Mouse (Mus musculus): ENCODE results near the gene Gm21985. TPM values are rescaled to one million over a fixed set of nuclear protein-coding genes. Genes with fewer than 3 reads are reported as not detected.

Gm21985 gene
- polyA plus RNA-seq, 1 experiment from 2014 or later = not detected

DNA sequence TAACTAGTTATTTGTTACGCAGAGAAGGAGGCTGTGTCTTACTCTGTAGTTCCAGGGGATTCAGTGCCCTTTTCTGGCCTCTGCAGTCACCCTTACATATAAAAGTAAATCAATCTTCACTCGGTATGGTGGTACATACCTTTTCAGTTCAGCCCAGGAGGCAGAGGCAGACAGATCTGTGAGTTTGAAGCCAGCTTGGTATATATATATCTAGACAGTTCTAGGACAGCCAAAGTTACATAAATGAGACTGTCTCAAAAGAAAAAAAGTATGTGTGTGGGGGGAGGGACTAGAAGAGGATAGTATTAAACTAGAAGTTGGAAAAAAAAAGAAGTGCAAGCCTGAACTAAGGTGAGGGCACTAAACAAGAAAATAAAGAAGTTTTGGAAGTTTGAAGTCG, 82.1 kb downstream of the Gm21985 start:
- no peaks in the 10 kb centered on the region for H3K9me3 ChIP-seq
- WGBS = 91% methylated on average over 3 of the region's 3 CpGs
- H3K27me3 ChIP-seq = no peaks in the 10 kb centered on the region
- peaks cover 64% of the 10 kb centered on the region for H3K36me3 ChIP-seq
- H3K9ac ChIP-seq (replicated peaks) = no peak overlapping the region
- no peak overlapping the region for H3K4me3 ChIP-seq (replicated peaks)
- no peak for ATAC-seq
- no peak overlapping the region for H3K27ac ChIP-seq
- no peak overlapping the region for H3K4me2 ChIP-seq (replicated peaks)
- H3K4me1 ChIP-seq (replicated peaks) = no peaks in the 10 kb centered on the region

DNA sequence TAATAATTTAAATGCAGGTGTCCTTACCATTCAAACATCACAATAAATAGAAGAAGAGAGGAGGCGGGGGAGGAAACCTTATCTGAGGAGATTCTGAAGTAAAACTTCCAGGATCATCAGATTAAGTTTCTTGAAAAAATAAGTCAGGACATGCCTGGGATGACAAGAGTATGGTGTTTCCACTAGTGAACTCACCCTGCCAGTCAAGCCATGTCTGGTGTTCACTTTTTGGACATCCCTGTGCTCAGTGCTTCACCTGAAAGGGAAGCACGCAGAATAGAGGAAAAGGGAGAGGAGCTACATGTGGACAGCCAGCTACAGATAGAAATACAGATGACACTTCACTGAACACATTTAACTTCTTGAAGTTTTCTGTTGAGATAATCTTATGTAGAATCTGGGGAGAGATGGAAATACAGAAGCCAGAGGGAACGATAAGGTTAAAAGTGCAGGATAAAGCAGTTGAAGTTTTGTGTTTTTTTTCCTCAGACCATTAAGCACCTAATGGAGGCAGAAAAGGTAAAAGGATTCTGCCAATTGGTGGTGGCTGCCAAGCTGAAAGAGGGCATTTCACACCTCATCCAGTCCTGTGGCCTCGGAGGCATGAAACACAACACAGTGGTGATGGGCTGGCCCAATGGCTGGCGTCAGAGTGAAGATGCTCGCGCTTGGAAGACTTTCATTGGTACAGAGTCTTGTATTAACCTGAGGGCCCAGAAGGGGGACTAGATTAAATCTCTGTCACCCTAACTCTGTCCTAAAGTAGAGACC, 87.8 kb downstream of the Gm21985 start:
- Histone ChIP-seq H3K36me3 (peaks cover 78% of the 10 kb centered on the region), H3K4me3 (replicated peaks) (no peak overlapping the region), H3K9ac (replicated peaks) (no peak overlapping the region), H3K27ac (no peak overlapping the region), H3K4me1 (replicated peaks) (no peaks in the 10 kb centered on the region), H3K27me3 (no peaks in the 10 kb centered on the region), H3K4me2 (replicated peaks) (no peak overlapping the region), H3K9me3 (no peaks in the 10 kb centered on the region)
- no peak for ATAC-seq
- 91% methylated on average over 7 of the region's 7 CpGs for WGBS

DNA sequence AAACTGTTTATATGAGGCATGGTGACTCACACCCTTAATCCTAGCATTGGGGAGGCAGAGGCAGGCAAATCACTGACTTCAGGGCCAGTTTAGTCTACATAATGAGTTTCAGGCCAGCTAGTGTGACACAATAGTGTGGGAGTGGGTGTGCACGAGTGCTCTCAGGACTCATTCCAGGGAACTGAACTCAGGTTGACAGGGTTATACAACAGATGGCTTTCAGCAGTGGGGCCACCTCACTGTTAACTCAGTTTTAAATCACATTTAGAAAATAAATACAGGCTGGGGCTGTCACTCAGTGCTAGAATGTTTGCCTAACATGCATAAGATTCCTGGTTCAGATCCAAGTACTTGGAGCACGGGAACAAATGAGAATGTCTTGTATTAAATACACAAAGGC, 93.5 kb downstream of the Gm21985 start:
- 83% methylated on average over 2 of the region's 2 CpGs for WGBS
- no peak for ATAC-seq
- Histone ChIP-seq H3K27me3 (no peaks in the 10 kb centered on the region), H3K27ac (no peak overlapping the region), H3K4me2 (replicated peaks) (no peak overlapping the region), H3K9me3 (no peaks in the 10 kb centered on the region), H3K4me3 (replicated peaks) (no peak overlapping the region), H3K36me3 (peaks cover 85% of the 10 kb centered on the region), H3K4me1 (replicated peaks) (no peaks in the 10 kb centered on the region), H3K9ac (replicated peaks) (no peak overlapping the region)

DNA sequence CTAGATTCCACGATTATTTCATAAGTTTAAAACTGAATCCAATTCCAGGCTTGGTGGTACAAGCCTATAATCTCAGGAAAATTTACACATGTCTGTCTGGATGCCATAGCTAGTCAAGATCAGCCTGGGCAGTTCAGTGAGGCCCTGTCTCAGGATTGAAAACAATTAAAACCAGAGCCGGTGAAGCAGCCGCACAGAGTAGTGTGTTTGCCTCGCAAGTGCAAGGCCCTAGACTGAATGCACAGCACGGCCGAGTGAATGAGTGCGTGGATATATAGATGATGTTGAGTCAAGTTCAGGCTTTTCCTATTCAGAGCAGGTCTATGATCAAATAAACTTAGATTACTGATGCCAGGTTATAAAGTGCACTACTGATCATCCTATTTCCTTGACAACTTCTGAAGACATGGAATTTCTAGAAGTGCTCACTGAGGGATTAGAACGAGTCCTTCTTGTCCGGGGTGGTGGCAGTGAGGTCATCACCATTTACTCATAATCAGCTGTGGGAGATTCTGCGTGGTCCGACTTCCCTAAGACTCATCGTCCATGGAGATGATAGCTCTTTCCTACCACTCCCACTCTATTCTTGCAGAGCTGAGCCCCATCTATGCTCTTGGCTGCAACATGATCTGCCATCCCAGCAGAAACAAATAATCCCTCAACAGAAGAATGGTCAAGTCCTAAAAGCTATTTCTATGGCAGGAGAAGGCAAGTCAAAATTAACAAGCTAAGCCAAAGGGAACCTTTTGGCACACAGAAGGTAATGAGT, 94.1 kb downstream of the Gm21985 start:
- 92% methylated on average over 12 of the region's 12 CpGs for WGBS
- Histone ChIP-seq H3K36me3 (peaks cover 86% of the 10 kb centered on the region), H3K9me3 (no peaks in the 10 kb centered on the region), H3K4me1 (replicated peaks) (no peaks in the 10 kb centered on the region), H3K27ac (no peak overlapping the region), H3K4me2 (replicated peaks) (no peak overlapping the region), H3K27me3 (no peaks in the 10 kb centered on the region), H3K9ac (replicated peaks) (no peak overlapping the region), H3K4me3 (replicated peaks) (no peak overlapping the region)
- no peak for ATAC-seq

DNA sequence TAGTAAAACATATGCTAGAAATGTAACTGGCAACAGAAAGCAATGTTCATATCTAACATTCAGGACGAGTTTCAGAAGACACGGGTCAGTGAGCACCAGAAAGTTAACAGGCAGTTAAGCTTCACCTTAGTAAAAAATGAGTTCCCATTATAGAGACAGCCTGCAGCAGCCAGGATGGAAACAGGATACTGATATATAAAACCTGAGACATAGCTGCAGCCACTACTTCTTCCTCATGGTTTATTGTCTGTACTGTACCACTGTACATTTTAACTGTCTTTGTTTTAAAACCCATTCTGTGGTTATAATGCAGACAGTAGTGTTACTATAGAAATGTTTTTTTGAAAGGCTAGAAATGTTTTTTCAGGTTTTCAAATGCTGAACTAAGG, 94.7 kb downstream of the Gm21985 start:
- peaks cover 84% of the 10 kb centered on the region for H3K36me3 ChIP-seq

DNA sequence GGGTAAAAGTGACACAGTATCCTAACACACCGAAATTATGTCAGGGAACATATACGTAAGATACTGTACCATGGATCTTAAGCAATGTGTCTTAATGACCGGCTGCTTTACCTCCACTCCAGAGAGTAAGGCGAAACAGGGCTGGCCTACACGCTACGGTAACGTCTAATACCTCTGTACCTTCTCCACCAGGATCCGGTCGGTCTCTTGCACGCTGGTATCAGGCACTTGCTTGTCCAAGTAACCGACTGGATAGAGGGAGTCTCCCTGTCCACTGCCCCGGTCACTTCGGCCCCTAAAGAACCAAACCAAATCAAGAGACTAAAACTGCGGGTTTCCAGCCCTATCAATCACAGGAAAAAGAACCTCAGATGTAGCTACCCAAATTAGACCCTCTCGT, 101.1 kb downstream of the Gm21985 start:
- Histone ChIP-seq H3K4me3 (replicated peaks) (peak overlapping the region; percentile 86), H3K4me2 (replicated peaks) (peak overlapping the region; percentile 70), H3K9me3 (no peaks in the 10 kb centered on the region), H3K36me3 (peaks cover 26% of the 10 kb centered on the region), H3K27ac (no peak overlapping the region; the same call in 1 of the 2 replicates), H3K9ac (replicated peaks) (peak overlapping the region; percentile 79), H3K27me3 (no peaks in the 10 kb centered on the region), H3K4me1 (replicated peaks) (peaks cover 17% of the 10 kb centered on the region)
- WGBS = 20% methylated on average over 15 of the region's 15 CpGs
- ATAC-seq = peak; percentile 47

More for the DNA sequence above, 94.7 kb downstream of the Gm21985 start:
- 91% methylated on average over 2 of the region's 2 CpGs for WGBS
- no peak overlapping the region for H3K27ac ChIP-seq
- no peaks in the 10 kb centered on the region for H3K27me3 ChIP-seq
- H3K9me3 ChIP-seq = no peaks in the 10 kb centered on the region
- no peak overlapping the region for H3K4me2 ChIP-seq (replicated peaks)
- no peak overlapping the region for H3K4me3 ChIP-seq (replicated peaks)
- H3K9ac ChIP-seq (replicated peaks) = no peak overlapping the region
- no peaks in the 10 kb centered on the region for H3K4me1 ChIP-seq (replicated peaks)
- no peak for ATAC-seq

DNA sequence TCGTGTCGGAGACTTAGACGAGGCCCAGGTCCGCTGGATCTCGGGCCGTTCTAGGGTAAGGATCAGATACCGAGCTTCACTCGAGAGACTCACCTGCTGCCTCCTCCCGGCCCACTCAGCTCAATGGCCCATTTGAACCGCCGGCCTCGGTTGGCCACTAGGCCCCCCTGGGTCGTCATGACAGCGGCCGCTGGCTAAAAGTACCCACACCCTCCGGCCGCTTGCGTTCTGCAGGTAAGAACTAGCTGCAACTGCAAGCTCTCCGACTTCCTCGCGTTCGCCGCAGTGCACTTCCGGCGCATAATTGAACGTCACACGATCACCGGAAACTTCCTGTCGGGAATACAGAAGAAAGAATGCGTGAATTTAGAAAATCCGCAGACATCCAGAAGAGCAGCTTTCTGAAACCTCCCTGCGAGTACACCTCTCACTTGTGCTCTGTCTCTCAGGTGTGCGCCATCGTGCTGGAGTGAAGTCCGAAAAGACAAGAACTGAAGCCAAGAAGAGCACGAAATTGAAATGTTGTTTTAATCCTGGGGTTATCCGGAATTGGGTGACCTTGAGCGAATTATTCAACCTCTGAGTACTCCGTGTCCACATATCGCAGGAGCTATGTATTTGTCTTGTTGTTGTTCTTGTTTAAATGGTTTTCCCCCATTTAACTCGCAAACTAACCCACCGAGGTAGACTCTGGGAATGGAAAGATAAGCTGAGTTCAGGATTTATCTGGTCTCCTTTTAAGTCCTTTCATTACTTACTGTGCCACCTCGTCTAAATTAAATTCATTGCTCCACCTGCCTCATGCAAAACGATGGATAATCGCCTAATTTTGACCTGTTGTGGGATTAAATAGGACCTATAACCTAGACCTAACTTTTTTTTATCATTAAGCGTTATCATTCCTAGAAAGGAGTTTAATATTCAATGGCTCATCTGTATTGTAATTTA, 101.9 kb downstream of the Gm21985 start, which contains the start of gene Emc4:
TSS of gene Emc4 (minus strand) at position 302 of the 948 bp plus-strand sequence.
- Histone ChIP-seq H3K4me1 (replicated peaks) (peaks cover 17% of the 10 kb centered on the region), H3K27ac (peak within 1 kb of the TSS; percentile 89), H3K9me3 (no peaks in the 10 kb centered on the region), H3K27me3 (no peaks in the 10 kb centered on the region), H3K36me3 (peaks cover 20% of the 10 kb centered on the region), H3K9ac (replicated peaks) (peak within 1 kb of the TSS; percentile 79), H3K4me2 (replicated peaks) (peak within 1 kb of the TSS; percentile 70), H3K4me3 (replicated peaks) (peak within 1 kb of the TSS; percentile 86)
- 2% methylated on average over 46 of the region's 46 CpGs for WGBS
- peak; percentile 94 for ATAC-seq

DNA sequence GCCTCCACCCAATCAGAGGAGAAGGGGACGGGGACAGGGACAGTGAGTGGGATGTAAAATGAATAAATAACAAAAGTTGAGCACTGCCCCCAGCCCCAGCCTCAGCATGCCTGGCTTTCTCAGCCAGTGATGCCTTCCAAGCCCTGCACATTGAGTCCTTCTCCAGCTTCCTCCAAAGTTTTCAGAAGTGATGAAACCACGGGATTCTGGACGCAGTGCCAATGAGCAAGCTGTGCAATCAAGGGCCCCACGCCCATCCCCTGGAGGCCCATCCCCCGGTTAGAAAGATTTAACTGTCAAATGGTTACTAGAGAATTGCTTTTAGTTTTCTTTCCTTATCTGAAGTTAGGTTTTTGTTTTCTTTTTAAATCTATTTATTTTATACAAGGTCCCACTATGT, 103.8 kb downstream of the Gm21985 start:
- Histone ChIP-seq H3K27ac (no peak overlapping the region), H3K4me3 (replicated peaks) (no peak overlapping the region), H3K9me3 (no peaks in the 10 kb centered on the region), H3K4me1 (replicated peaks) (peaks cover 17% of the 10 kb centered on the region), H3K9ac (replicated peaks) (no peak overlapping the region), H3K4me2 (replicated peaks) (no peak overlapping the region), H3K36me3 (0 out of 2 replicates have a peak, but pooled peaks cover 2% of the 10 kb centered on the region), H3K27me3 (no peaks in the 10 kb centered on the region)
- no peak for ATAC-seq
- 77% methylated on average over 5 of the region's 5 CpGs for WGBS

DNA sequence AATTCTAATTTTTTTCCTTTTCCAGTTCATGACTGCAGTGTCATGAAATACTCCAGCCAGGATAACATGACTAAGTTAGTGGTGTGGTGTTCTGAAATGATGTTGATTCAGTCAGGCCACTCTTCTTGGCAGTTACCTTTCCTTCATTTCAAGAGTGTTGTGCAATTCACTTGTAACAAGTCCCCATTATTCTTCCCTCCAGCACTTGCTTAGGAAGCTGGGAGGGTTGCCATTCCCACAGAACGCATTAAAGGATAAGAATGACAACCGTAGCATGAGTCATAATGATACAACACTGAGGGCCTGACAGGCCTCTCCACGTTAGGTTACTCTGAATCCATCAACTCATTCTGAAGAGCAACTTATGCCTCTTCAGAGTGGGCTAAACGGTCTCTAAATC, 107.0 kb downstream of the Gm21985 start:
- 0 out of 2 replicates have a peak, but pooled peaks cover 3% of the 10 kb centered on the region for H3K27me3 ChIP-seq
- no peaks in the 10 kb centered on the region for H3K9me3 ChIP-seq
- H3K36me3 ChIP-seq = no peaks in the 10 kb centered on the region
- H3K4me2 ChIP-seq (replicated peaks) = no peak overlapping the region
- 53% methylated on average over 4 of the region's 4 CpGs for WGBS
- 0 out of 2 replicates have a peak, but pooled peaks cover 4% of the 10 kb centered on the region for H3K4me1 ChIP-seq (replicated peaks)
- ATAC-seq = no peak
- no peak overlapping the region for H3K27ac ChIP-seq
- H3K9ac ChIP-seq (replicated peaks) = no peak overlapping the region
- no peak overlapping the region for H3K4me3 ChIP-seq (replicated peaks)

DNA sequence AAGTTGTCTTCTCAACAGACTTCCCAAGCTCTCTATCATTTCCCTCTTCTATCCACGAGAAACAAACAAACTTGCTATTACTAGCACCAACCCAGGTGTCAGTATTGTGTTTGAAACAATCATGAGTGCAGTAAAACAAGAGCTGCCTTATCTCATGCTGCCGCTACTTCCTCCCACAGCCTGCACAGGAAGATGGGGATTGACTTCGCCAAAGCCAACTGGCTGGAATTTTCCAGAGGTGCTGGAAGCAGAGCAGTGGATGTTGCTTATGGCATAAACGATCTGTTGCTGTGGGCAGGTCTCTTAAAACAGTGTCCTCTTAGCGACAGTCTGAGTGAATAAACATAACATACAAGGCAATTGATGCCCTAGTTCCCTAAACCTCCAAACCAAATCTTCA, 108.5 kb downstream of the Gm21985 start:
- 78% methylated on average over 5 of the region's 5 CpGs for WGBS
- H3K27ac ChIP-seq = no peak overlapping the region
- H3K27me3 ChIP-seq = 0 out of 2 replicates have a peak, but pooled peaks cover 3% of the 10 kb centered on the region
- no peak overlapping the region for H3K4me3 ChIP-seq (replicated peaks)
- no peaks in the 10 kb centered on the region for H3K9me3 ChIP-seq
- no peak overlapping the region for H3K4me2 ChIP-seq (replicated peaks)
- no peak overlapping the region; the same call in 1 of the 2 replicates for H3K9ac ChIP-seq (replicated peaks)
- H3K36me3 ChIP-seq = no peaks in the 10 kb centered on the region
- H3K4me1 ChIP-seq (replicated peaks) = no peaks in the 10 kb centered on the region
- ATAC-seq = no peak
